Mouse (Mus musculus): Measurements from ENCODE around the gene 4931417E11Rik.

4931417E11Rik gene

GRCm38 (mm10) chr6:73469567-73469966 is at the start of gene 4931417E11Rik:
TSS of gene 4931417E11Rik (minus strand) at chr6:73469667.
- DNase-seq (ENCODE audit: low read depth, low spot score) = no peak

GRCm38 (mm10) chr6:73517818-73518396 is 48.4 kb upstream of the 4931417E11Rik start:
- no peak for DNase-seq (ENCODE audit: low read depth, low spot score)

GRCm38 (mm10) chr6:73512907-73513306 is 43.4 kb upstream of the 4931417E11Rik start:
- no peak for DNase-seq (ENCODE audit: low read depth, low spot score)

DNA sequence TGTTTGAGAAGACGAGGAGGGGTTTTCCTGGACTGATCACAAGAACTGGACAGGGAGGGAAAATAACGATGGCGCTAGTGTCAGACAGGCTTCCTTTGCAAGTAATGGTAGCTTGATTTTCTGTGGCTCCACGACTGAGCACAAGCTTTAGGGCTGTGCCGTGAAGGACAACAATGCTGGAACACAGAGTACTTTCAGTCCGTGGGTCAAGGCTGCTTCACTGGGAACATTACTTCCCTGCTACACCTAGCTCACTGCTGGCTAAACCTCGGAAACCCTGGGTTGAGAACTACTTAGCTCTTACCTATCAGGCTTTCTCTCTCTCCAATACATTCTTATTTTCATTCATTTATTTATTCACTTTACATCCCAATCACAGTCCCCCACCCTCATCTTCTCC is 30.2 kb upstream of the 4931417E11Rik start:
- DNase-seq (ENCODE audit: low read depth, low spot score) = no peak

DNA sequence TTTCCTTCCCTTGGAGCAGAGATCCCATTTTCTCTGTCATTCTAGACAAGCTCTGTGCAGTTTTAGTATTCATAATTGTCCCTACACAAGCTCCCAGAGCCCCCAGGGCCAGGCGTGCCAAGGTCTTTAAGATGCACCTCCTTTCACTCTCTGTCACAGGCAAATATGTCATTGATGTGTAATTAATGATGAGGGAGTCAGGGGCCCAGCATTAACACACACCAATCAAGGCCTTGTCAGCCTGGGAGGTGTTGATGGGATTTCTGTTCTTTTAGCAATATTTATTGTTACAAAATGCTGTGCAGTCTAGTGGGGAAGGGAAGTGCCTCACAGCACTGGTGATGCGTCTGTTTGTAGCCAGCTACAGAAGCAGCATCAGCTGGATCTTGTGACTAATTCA is 27.9 kb upstream of the 4931417E11Rik start:
- no peak for DNase-seq (ENCODE audit: low read depth, low spot score)

DNA sequence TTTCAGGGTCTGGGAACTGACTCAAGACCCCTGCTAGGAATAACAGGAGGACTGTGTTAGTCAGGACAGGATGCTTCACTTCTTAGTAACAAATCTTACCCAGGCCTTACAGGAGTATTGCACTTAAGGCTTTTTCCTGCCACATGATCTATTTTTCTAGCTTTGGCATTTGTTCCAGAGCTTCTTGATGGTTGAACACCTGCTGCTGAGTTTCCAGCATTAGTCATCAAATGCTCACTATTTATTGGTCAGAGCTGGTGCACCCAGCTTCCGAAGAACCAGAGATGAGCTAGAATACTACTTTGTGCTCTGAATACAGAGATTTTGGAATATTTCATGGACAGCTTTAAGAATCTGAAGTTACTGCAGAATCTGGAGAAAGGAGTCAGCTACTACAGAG is 21.1 kb upstream of the 4931417E11Rik start:
- no peak for DNase-seq (ENCODE audit: low read depth, low spot score)

DNA sequence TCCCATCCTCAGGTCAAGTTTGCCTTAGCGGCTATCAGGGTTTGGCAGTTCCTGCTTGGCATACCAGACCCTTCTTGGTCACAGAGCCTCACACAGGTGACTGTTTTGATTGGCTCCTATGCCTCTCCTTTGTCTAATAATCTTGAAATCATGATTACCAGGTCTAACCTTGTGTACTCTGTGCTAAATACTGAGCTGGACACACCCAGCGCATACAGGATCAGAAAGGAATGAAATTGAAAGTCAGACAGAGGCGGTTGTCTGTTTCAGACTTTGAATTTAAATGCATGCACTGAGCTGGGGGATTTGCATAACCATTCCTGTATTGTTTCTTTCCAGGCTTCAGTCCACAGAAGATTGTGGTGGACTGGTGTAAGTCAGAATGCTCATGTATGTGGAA is 16.1 kb upstream of the 4931417E11Rik start:
- no peak for DNase-seq (ENCODE audit: low read depth, low spot score)

DNA sequence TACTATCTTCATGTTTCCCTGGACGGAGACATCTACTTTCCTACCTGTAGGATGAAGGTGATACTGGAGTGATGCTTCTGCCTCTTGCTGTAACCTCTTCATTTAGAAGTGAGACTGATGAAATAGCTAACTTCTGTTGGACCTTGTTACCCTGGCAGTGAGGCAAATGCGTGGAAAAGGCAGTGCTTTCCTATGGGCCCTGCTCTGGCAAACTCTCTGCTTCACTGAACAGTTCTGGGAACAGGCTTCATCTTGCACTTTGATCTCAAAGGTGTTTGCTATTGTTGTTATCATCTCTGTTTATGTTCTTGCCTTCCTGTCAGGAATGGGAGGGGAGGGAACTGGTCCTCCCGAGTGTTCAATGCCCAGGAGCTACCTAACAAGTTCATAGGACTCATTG is 3.4 kb downstream of the 4931417E11Rik start:
- DNase-seq (ENCODE audit: low read depth, low spot score) = no peak

DNA sequence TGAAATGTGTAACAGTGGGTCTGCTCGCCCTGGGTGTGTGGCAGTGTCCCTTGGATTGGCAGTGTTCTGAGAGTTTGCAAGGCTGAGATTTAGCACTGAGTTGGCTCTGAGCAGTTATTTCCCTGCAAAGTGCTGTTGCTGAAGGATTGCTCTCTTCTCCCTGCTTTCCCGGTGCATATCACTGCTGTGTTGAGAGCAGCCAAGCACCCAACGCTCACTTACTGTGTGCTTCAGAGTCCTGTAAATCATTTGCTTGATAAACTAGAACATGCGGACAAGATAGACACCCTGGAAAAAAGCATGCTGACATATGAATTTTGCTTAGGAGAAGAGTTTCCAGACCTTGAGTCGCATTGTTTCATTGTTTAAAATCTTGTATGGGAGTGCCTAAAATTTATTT is 6.9 kb downstream of the 4931417E11Rik start:
- no peak for DNase-seq (ENCODE audit: low read depth, low spot score)

- no peak for DNase-seq (ENCODE audit: low read depth, low spot score)
Observed at GRCm38 (mm10) chr6:73433912-73434311, 35.6 kb downstream of the 4931417E11Rik start.

- DNase-seq (ENCODE audit: low read depth, low spot score) = no peak
Observed at GRCm38 (mm10) chr6:73428618-73429336, 40.7 kb downstream of the 4931417E11Rik start.

GRCm38 (mm10) chr6:73427273-73427812 is 42.1 kb downstream of the 4931417E11Rik start:
- DNase-seq (ENCODE audit: low read depth, low spot score) = no peak
